Mouse (Mus musculus) T-helper 1 cell (primary cell): ENCODE measurements around the gene St13.

Experiments used
- in situ Hi-C: fragments of 300-600 bp; cut with MboI, MseI; formaldehyde crosslinking; loops from one replicate; pipeline ENCODE4 v1.15.1; 2025; ENCODE audit warnings: high pct_unique_total_duplicates

The St13 gene

GRCm38 (mm10) chr15:81324979-81325378, 74.9 kb downstream of the St13 start:
- in situ Hi-C loops: no loop called here

- in situ Hi-C loops: no loop called here
These were observed 79.7 kb downstream of the St13 start for GRCm38 (mm10) chr15:81320137-81320536.

- in situ Hi-C loops: no loop called here
These were observed 80.4 kb downstream of the St13 start for GRCm38 (mm10) chr15:81319462-81319861.

GRCm38 (mm10) chr15:81313928-81314327, 85.9 kb downstream of the St13 start:
- in situ Hi-C loops: no loop called here
